10 mouse cellular contexts compared by ENCODE assay signal in genomic region chr10:79914131-79914947, GRCm38 (mm10). TPM values are rescaled to one million over a fixed set of nuclear protein-coding genes. Genes with fewer than 3 reads are reported as not detected.
DNase-seq lines count a peak whose midpoint lies in the region; ATAC-seq and TF ChIP-seq lines count a peak whose summit lies in the region.
"Had no signal": no experiment of that assay in that cellular context is flagged by ENCODE, and none has a peak within 500 bp of the region (broad histone marks: within the 10 kb centered on the region; RNA-seq: fewer than 3 reads in every experiment).

No protein-coding gene starts in this region.

- H3K4me1 ChIP-seq in heart, embryonic 14.5 days (ENCODE audit: control insufficient read depth in 2 of 2, insufficient read depth in 2 of 2, low read length in 2 of 2), result peaks cover 13 to 29% of the 10 kb centered on the region in 2 experiments
- peaks cover 53% of the 10 kb centered on the region for H3K4me1 ChIP-seq in liver, postnatal 0 days (ENCODE audit: insufficient read depth)

- H3K27ac ChIP-seq in heart, embryonic 14.5 days (replicated peaks in 1 of 2; ENCODE audit: control insufficient read depth in 1 of 2, insufficient read depth in 1 of 2, low read depth in 2 of 2, low read length in 2 of 2), result no peak overlapping the region
- H3K27ac ChIP-seq in liver, postnatal 0 days (ENCODE audit: low read depth), result peak overlapping the region; percentile 78

- intact Hi-C loops in heart, postnatal 36 days (cut with DNase I), result no loop called here

- H3K27me3 ChIP-seq in heart, embryonic 14.5 days (ENCODE audit: control insufficient read depth, insufficient read depth, low read length), result peaks cover 21% of the 10 kb centered on the region
- H3K27me3 ChIP-seq in liver, postnatal 0 days (ENCODE audit: insufficient read depth, low read length), result peaks cover 20% of the 10 kb centered on the region

- 63% methylated on average over 11 of the region's 11 CpGs for WGBS in heart, embryonic 14.5 days
- 45% methylated on average over 11 of the region's 11 CpGs for WGBS in liver, postnatal 0 days (ENCODE audit: insufficient replicate concordance)

- DNase-seq in heart, postnatal 36 days, result no peak
- DNase-seq in MN1 (ENCODE audit: low spot score), result peak; percentile 58
- DNase-seq in liver, postnatal 0 days, result no peak
- DNase-seq in right cerebral cortex, postnatal 4 days, result no peak
- no peak for DNase-seq in layer of hippocampus, postnatal 10 days (ENCODE audit: low spot score in 2 of 2)
- no peak for DNase-seq in right cerebral cortex, postnatal 10 days (ENCODE audit: low spot score in 2 of 2)
- DNase-seq: right cerebral cortex, adult 18-20 months had no signal

- no peak for TF ChIP-seq CTCF in liver, postnatal 0 days (IDR thresholded peaks at IDR 0.05; ENCODE audit: low read depth)

- TF ChIP-seq EP300 in liver, postnatal 0 days (IDR thresholded peaks at IDR 0.05; ENCODE audit: low read depth), result peak; percentile 68

- H3K36me3 ChIP-seq in heart, embryonic 14.5 days (ENCODE audit: control insufficient read depth, insufficient read depth, low read length), result peaks cover 25% of the 10 kb centered on the region
- H3K36me3 ChIP-seq in liver, postnatal 0 days (replicated peaks; ENCODE audit: insufficient read depth, low read length), result peaks cover 12% of the 10 kb centered on the region

- H3K9me3 ChIP-seq in heart, embryonic 14.5 days (ENCODE audit: control insufficient read depth, low read length), result no peaks in the 10 kb centered on the region
- no peaks in the 10 kb centered on the region for H3K9me3 ChIP-seq in liver, postnatal 0 days (ENCODE audit: low read length)

- H3K4me2 ChIP-seq in heart, embryonic 14.5 days (ENCODE audit: low read length), result no peak overlapping the region
- H3K4me2 ChIP-seq in liver, postnatal 0 days (ENCODE audit: low read depth, low read length), result peak overlapping the region; percentile 98

- H3K9ac ChIP-seq in heart, embryonic 14.5 days (ENCODE audit: low read length), result peak overlapping the region; percentile 21; the same call in 1 of the 2 replicates
- H3K9ac ChIP-seq in liver, postnatal 0 days (replicated peaks), result peak overlapping the region; percentile 19

- ATAC-seq in heart, embryonic 14.5 days (ENCODE audit: insufficient number of reproducible peaks, insufficient read depth, low FRiP score, low read depth), result no peak
- peak; percentile 6 to 8; a peak in 1 of 4 replicates for ATAC-seq in hematopoietic stem cell, adult 5-6 weeks (replicated peaks in 1 of 2; ENCODE audit: insufficient read depth in 1 of 2, low FRiP score in 2 of 2, low TSS enrichment in 1 of 2, low read depth in 1 of 2, poor library complexity in 2 of 2, severe bottlenecking in 2 of 2)
- ATAC-seq in liver, postnatal 0 days, result peak; percentile 71

- no peak overlapping the region for H3K4me3 ChIP-seq in heart, embryonic 14.5 days (ENCODE audit: control insufficient read depth in 1 of 2, insufficient read depth in 1 of 2, low read depth in 1 of 2, low read length in 2 of 2)
- H3K4me3 ChIP-seq in liver, postnatal 0 days (ENCODE audit: low read depth, low read length), result peak overlapping the region; percentile 77

RNA-seq across cellular contexts. Expression of gene Kiss1r, which starts 2.4 kb away (rescaled TPM):
- polyA plus RNA-seq in heart, embryonic 14.5 days (2014; fragmentation: Nextera tagmentation; extraction: Ambion mirVana), result 0.19 and 0.70 TPM in 2 replicates
- total RNA-seq in heart, postnatal 36 days (2021), result under 1 TPM; 0.17 to 0.38 TPM
- 0.10 and 0.19 TPM in 2 replicates for total RNA-seq in hematopoietic stem cell, adult 5-6 weeks (2017)
- 0.18 and 0.34 TPM in 2 replicates for polyA plus RNA-seq in liver, postnatal 0 days (2015; fragmentation: Nextera tagmentation; extraction: Ambion mirVana)
- 1 to 10 TPM; 7.5 TPM for total RNA-seq in layer of hippocampus, postnatal 10 days (2021)

RNA-seq across cellular contexts. Expression of gene Gm26602, which starts 3.7 kb away (rescaled TPM):
- 4.6 TPM in 1 of 2 replicates, not detected in the other for polyA plus RNA-seq in heart, embryonic 14.5 days (2014; fragmentation: Nextera tagmentation; extraction: Ambion mirVana)
- total RNA-seq in heart, postnatal 36 days (2021), result not detected
- total RNA-seq in hematopoietic stem cell, adult 5-6 weeks (2017), result not detected in 2 replicates
- 4.6 TPM in 1 of 2 replicates, not detected in the other for polyA plus RNA-seq in liver, postnatal 0 days (2015; fragmentation: Nextera tagmentation; extraction: Ambion mirVana)
- not detected for total RNA-seq in layer of hippocampus, postnatal 10 days (2021)
- polyA plus RNA-seq: cortical plate, adult 2 months had no signal

RNA-seq across cellular contexts. Expression of gene Med16, which starts 5.6 kb away (rescaled TPM):
- 34.7 TPM in 2 replicates for polyA plus RNA-seq in heart, embryonic 14.5 days (2014; fragmentation: Nextera tagmentation; extraction: Ambion mirVana)
- 10 to 100 TPM; 53.0 to 53.2 TPM for total RNA-seq in heart, postnatal 36 days (2021)
- total RNA-seq in hematopoietic stem cell, adult 5-6 weeks (2017), result 26.8 and 34.2 TPM in 2 replicates
- 13.5 and 14.3 TPM in 2 replicates for polyA plus RNA-seq in liver, postnatal 0 days (2015; fragmentation: Nextera tagmentation; extraction: Ambion mirVana)
- total RNA-seq in layer of hippocampus, postnatal 10 days (2021), result 10 to 100 TPM; 55.7 to 56.2 TPM

RNA-seq across cellular contexts. Expression of gene R3hdm4, which starts 6.7 kb away (rescaled TPM):
- polyA plus RNA-seq in heart, embryonic 14.5 days (2014; fragmentation: Nextera tagmentation; extraction: Ambion mirVana), result 96.7 and 98.5 TPM in 2 replicates
- total RNA-seq in heart, postnatal 36 days (2021), result 10 to 100 TPM; 81.0 to 88.1 TPM
- total RNA-seq in hematopoietic stem cell, adult 5-6 weeks (2017), result 56.9 and 83.5 TPM in 2 replicates
- polyA plus RNA-seq in liver, postnatal 0 days (2015; fragmentation: Nextera tagmentation; extraction: Ambion mirVana), result 47.3 and 51.7 TPM in 2 replicates
- 100 to 1,000 TPM; 380 to 386 TPM for total RNA-seq in layer of hippocampus, postnatal 10 days (2021)

RNA-seq across cellular contexts. Expression of gene Arid3a, which starts 12.5 kb away (rescaled TPM):
- 1.9 and 2.8 TPM in 2 replicates for polyA plus RNA-seq in heart, embryonic 14.5 days (2014; fragmentation: Nextera tagmentation; extraction: Ambion mirVana)
- 1 to 10 TPM; 1.9 to 2.6 TPM for total RNA-seq in heart, postnatal 36 days (2021)
- total RNA-seq in hematopoietic stem cell, adult 5-6 weeks (2017), result 7.6 and 10.1 TPM in 2 replicates
- polyA plus RNA-seq in liver, postnatal 0 days (2015; fragmentation: Nextera tagmentation; extraction: Ambion mirVana), result 4.5 and 5.5 TPM in 2 replicates
- 1 to 10 TPM; 5.5 to 8.4 TPM for total RNA-seq in layer of hippocampus, postnatal 10 days (2021)
